Mouse (Mus musculus) stomach, postnatal 0 days (tissue): ENCODE measurements at regions not wholly inside any gene's neighbourhood (a gene's known extent, or its start where the extent isn't known, plus 50 kb on each side); places are given as distances from the start of the nearest gene placed in this dataset.

ENCODE experiments used
- ATAC-seq: fragments of 200-750 bp; cut with Nextera tagmentation; 2 replicates; pipeline ENCODE4 v1.8.0; 2017; ENCODE audit not compliant: low FRiP score, low TSS enrichment
- DNase-seq: peaks from one replicate; pipeline ENCODE4 v3.0.0-alpha.2; 2016; ENCODE audit warnings: low spot score
- H3K27ac ChIP-seq: fragments of 300-500 bp; sonication (generic); replicated peaks from 2 replicates; pipeline ENCODE4 v1.5.1; 2014; ENCODE audit warnings: mild to moderate bottlenecking, control low read depth
- H3K27me3 ChIP-seq: fragments of 300-500 bp; sonication (generic); 2 replicates; pipeline ENCODE4 v1.6.1; 2014; ENCODE audit warnings: low read length; ENCODE audit not compliant: control insufficient read depth, insufficient read depth
- H3K36me3 ChIP-seq: fragments of 300-500 bp; sonication (generic); 2 replicates; pipeline ENCODE4 v1.6.1; 2014; ENCODE audit warnings: low read length, mixed read lengths; ENCODE audit not compliant: control insufficient read depth, insufficient read depth
- H3K4me1 ChIP-seq: fragments of 300-500 bp; sonication (generic); replicated peaks from 2 replicates; pipeline ENCODE4 v1.6.1; 2014; ENCODE audit warnings: antibody characterized with exemption; ENCODE audit not compliant: control insufficient read depth, insufficient read depth
- H3K4me2 ChIP-seq: fragments of 300-500 bp; sonication (generic); replicated peaks from 2 replicates; pipeline ENCODE4 v1.6.1; 2014; ENCODE audit warnings: low read depth, mild to moderate bottlenecking, control low read depth, moderate library complexity
- H3K4me3 ChIP-seq: fragments of 300-500 bp; sonication (generic); 2 replicates; pipeline ENCODE4 v1.5.1; 2014; ENCODE audit warnings: low read depth, low read length, control low read depth
- H3K9ac ChIP-seq: fragments of 300-500 bp; sonication (generic); 2 replicates; pipeline ENCODE4 v1.6.1; 2014; ENCODE audit warnings: mild to moderate bottlenecking, low read length, control low read depth, mixed read lengths
- H3K9me3 ChIP-seq: fragments of 300-500 bp; sonication (generic); 2 replicates; pipeline ENCODE4 v1.6.1; 2016; ENCODE audit warnings: low read length; ENCODE audit not compliant: control insufficient read depth
- CTCF ChIP-seq: IDR thresholded peaks from 2 replicates; pipeline ENCODE4 v1.5.1; 2016; ENCODE audit warnings: antibody characterized with exemption, low read depth, mild to moderate bottlenecking, moderate library complexity
- EP300 ChIP-seq: optimal IDR thresholded peaks from 2 replicates; pipeline ENCODE3; 2016; ENCODE audit warnings: antibody characterized with exemption
- WGBS: fragments of 180-500 bp; shearing (Covaris S2); extraction: QIAGEN DNeasy Blood & Tissue Kit; methylation state at CpG from one replicate; pipeline ENCODE4 v1.1.7; 2014; 5-methylcytosine and 5-hydroxymethylcytosine counted together

DNA sequence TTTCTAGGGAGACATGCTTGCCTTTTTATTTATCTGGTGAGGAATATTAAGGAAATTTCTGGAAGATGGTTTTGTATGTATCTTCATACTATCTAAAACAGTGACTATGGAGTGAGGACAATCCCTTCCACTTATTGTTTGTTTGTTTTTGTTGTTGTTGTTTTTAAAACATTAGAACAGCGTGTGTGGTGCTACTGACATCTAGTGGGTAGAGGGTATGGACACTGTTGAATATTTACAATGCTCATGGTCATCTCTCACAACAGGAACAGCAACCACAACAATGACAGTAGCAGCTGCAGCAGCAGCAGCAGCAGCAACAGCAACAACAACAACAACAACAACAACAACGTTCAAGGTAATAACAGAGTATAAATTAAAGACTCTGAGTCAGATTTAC is 471.2 kb downstream of the Igsf11 start:
- H3K9ac ChIP-seq = no peak overlapping the region
- H3K27ac ChIP-seq = no peak overlapping the region
- H3K4me1 ChIP-seq = no peaks in the 10 kb centered on the region
- no peak for TF ChIP-seq EP300
- TF ChIP-seq CTCF = peak; percentile 31
- H3K4me3 ChIP-seq = no peak overlapping the region
- H3K36me3 ChIP-seq = no peaks in the 10 kb centered on the region
- WGBS = 75% methylated on average over 2 of the region's 2 CpGs
- H3K9me3 ChIP-seq = no peaks in the 10 kb centered on the region
- H3K4me2 ChIP-seq = no peak overlapping the region
- ATAC-seq (no peak), DNase-seq (no peak)
- H3K27me3 ChIP-seq = no peaks in the 10 kb centered on the region

DNA sequence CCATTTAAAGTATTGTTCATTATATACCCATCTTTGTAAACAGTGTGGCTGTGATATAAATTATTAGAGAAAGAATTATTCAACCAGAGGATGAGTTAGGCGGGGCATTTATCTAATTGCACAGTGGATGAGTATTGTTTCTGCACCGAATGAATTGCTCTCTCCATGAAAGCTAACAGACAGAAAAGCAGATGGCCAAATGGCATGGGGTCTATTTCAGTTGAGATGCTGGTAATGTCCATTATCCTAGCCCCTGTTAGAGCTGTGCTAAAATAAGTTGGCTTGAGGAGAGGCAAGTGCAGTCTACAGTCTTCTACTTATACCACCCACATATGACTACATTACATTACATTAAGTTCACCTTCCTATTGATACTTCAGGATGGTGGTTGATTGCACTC is 475.8 kb downstream of the Igsf11 start:
- WGBS = 75% methylated on average over 2 of the region's 2 CpGs
- Histone ChIP-seq H3K9me3 (no peaks in the 10 kb centered on the region), H3K9ac (no peak overlapping the region), H3K36me3 (no peaks in the 10 kb centered on the region), H3K27me3 (no peaks in the 10 kb centered on the region), H3K4me2 (no peak overlapping the region), H3K4me3 (no peak overlapping the region), H3K27ac (no peak overlapping the region), H3K4me1 (no peaks in the 10 kb centered on the region)
- no peak for ATAC-seq
- TF ChIP-seq EP300 = no peak
- no peak for TF ChIP-seq CTCF
- no peak for DNase-seq

DNA sequence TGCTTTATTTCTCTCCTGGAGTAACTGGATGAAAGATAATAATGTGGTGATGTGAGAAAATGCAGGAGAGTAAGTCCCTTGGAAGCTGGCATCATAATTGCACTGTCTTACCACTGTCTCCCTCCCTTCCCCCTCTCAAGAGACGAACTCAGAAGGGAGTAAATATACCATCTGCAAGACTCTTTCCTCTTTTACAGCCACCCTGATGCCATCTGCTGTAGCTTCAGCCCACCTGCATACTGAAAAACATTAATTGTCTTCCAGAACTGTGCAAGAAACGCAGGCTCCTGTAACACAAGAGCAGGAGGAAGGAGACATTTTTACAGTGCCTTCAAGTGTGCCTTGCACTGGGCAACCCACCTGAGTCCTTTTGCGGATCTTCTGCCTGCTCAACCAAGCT is 482.1 kb downstream of the Igsf11 start:
- Histone ChIP-seq H3K9me3 (no peaks in the 10 kb centered on the region), H3K4me2 (no peak overlapping the region), H3K4me3 (no peak overlapping the region), H3K9ac (no peak overlapping the region), H3K36me3 (no peaks in the 10 kb centered on the region), H3K27ac (no peak overlapping the region), H3K27me3 (no peaks in the 10 kb centered on the region), H3K4me1 (no peaks in the 10 kb centered on the region)
- WGBS = 69% methylated on average over 3 of the region's 3 CpGs
- DNase-seq = no peak
- ATAC-seq = no peak
- no peak for TF ChIP-seq CTCF
- no peak for TF ChIP-seq EP300

DNA sequence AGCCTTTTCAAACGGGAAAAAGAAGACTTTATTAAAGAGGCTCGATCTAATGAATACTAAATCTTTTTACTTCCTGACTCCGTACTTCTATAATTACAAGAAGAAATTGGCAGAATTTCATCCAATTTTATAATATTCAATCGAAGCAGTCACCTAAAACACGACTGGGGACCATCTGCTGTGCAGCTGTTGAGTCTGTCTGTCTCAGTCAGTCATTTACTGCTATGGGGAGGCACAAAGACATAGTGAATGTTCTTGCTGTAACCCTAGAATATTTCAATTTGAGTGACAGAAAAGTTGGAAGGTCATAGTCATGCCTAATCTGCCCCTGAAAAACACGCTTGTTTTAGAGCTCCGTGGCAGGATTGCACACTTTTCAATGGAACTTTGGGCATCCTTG is 487.5 kb downstream of the Igsf11 start:
- no peaks in the 10 kb centered on the region for H3K9me3 ChIP-seq
- WGBS = 70% methylated on average over 7 of the region's 7 CpGs
- H3K4me2 ChIP-seq = no peak overlapping the region
- TF ChIP-seq EP300 (no peak), CTCF (no peak)
- no peaks in the 10 kb centered on the region for H3K4me1 ChIP-seq
- H3K9ac ChIP-seq = no peak overlapping the region
- no peak for DNase-seq
- no peak overlapping the region for H3K27ac ChIP-seq
- H3K36me3 ChIP-seq = no peaks in the 10 kb centered on the region
- no peak for ATAC-seq
- H3K27me3 ChIP-seq = no peaks in the 10 kb centered on the region
- H3K4me3 ChIP-seq = no peak overlapping the region

DNA sequence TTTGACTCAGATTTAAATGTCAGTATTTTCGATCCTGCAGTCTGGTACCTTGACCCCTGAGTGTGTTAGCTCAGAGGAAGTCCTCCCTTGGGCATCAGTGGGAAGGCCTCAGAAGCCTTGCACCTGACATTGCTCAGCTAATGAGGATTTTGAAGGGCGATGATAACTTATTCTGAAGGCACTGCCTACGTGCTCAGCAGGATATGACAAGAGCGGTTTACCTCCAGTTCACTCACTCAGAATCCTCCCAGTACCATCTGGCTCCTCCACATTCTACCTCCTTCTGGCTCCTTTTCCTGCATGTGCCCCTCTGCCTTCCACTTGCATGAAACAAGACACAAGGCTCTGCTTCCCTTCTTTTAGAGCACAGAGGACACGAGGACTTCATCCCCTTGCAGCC is 497.5 kb downstream of the Igsf11 start:
- Histone ChIP-seq H3K4me3 (no peak overlapping the region), H3K27ac (no peak overlapping the region), H3K4me1 (no peaks in the 10 kb centered on the region), H3K9me3 (no peaks in the 10 kb centered on the region), H3K9ac (no peak overlapping the region), H3K36me3 (no peaks in the 10 kb centered on the region), H3K4me2 (no peak overlapping the region), H3K27me3 (no peaks in the 10 kb centered on the region)
- TF ChIP-seq EP300 (no peak), CTCF (no peak)
- WGBS = 77% methylated on average over 5 of the region's 5 CpGs
- ATAC-seq (no peak), DNase-seq (no peak)

DNA sequence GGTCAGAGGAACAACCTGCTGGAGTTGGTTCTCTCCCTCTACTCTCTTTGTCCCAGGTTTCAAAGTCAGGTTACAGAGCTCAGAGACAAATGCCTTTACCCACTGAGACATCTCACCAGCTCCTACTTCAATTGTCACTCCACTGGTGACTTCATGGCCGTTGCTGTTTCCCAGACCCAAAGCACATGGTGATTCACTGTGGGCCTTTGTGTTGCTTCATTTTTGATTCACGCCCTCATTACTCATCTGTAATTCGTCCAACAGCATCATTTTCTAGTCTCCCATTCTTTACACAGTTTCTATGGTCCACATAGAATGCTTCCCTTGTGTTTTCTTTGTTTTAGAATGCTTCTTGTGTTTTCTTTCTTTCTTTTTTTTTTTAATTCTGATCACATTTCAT is 498.2 kb downstream of the Igsf11 start:
- no peak for DNase-seq
- 69% methylated on average over 3 of the region's 3 CpGs for WGBS
- Histone ChIP-seq H3K27me3 (no peaks in the 10 kb centered on the region), H3K27ac (no peak overlapping the region), H3K9me3 (no peaks in the 10 kb centered on the region), H3K4me3 (no peak overlapping the region), H3K4me1 (no peaks in the 10 kb centered on the region), H3K36me3 (no peaks in the 10 kb centered on the region), H3K9ac (no peak overlapping the region), H3K4me2 (no peak overlapping the region)
- TF ChIP-seq CTCF (no peak), EP300 (no peak)
- no peak for ATAC-seq
